Mouse (Mus musculus) limb, embryonic 11.5 days (tissue): ENCODE measurements around the gene Tmem91. TPM values are rescaled to one million over a fixed set of nuclear protein-coding genes. Genes with fewer than 3 reads are reported as not detected.

ENCODE experiments used
- ATAC-seq: fragments of 200-750 bp; cut with Nextera tagmentation; 2 replicates; pipeline ENCODE4 v1.8.0; 2017; ENCODE audit warnings: low read depth; ENCODE audit not compliant: insufficient number of reproducible peaks, low FRiP score, low TSS enrichment
- DNase-seq: peaks from one replicate; pipeline ENCODE4 v3.0.0-alpha.2; 2015; ENCODE audit warnings: low spot score
- H3K27ac ChIP-seq: fragments of 300-500 bp; sonication (generic); replicated peaks from 2 replicates; pipeline ENCODE4 v1.5.1; 2014; ENCODE audit warnings: low read depth, mild to moderate bottlenecking, low read length
- H3K27me3 ChIP-seq: fragments of 300-500 bp; sonication (generic); 2 replicates; pipeline ENCODE4 v1.6.1; 2014; ENCODE audit warnings: mild to moderate bottlenecking, low read length, mixed read lengths; ENCODE audit not compliant: control insufficient read depth, insufficient read depth
- H3K36me3 ChIP-seq: fragments of 300-500 bp; sonication (generic); 2 replicates; pipeline ENCODE4 v1.6.1; 2014; ENCODE audit warnings: mild to moderate bottlenecking, low read length, moderate library complexity, mixed read lengths; ENCODE audit not compliant: control insufficient read depth, insufficient read depth
- H3K4me1 ChIP-seq: fragments of 300-500 bp; sonication (generic); 2 replicates; pipeline ENCODE4 v1.6.1; 2014; ENCODE audit warnings: low read length, mixed read lengths; ENCODE audit not compliant: control insufficient read depth, insufficient read depth
- H3K4me2 ChIP-seq: fragments of 300-500 bp; sonication (generic); 2 replicates; pipeline ENCODE4 v1.6.1; 2014; ENCODE audit warnings: low read depth, mild to moderate bottlenecking, moderate library complexity; ENCODE audit not compliant: severe bottlenecking
- H3K4me3 ChIP-seq: fragments of 300-500 bp; sonication (generic); 2 replicates; pipeline ENCODE4 v1.5.1; 2014; ENCODE audit warnings: low read depth, low read length
- H3K9ac ChIP-seq: fragments of 300-500 bp; sonication (generic); 2 replicates; pipeline ENCODE4 v1.6.1; 2014; ENCODE audit warnings: mild to moderate bottlenecking, low read length
- H3K9me3 ChIP-seq: fragments of 300-500 bp; sonication (generic); 2 replicates; pipeline ENCODE4 v1.6.1; 2016; ENCODE audit warnings: low read length; ENCODE audit not compliant: control insufficient read depth
- WGBS: fragments of 180-500 bp; shearing (Covaris S2); extraction: QIAGEN DNeasy Blood & Tissue Kit; methylation state at CpG from one replicate; pipeline ENCODE4 v1.1.7; 2014; 5-methylcytosine and 5-hydroxymethylcytosine counted together
- polyA plus RNA-seq: library from polyadenylated mRNA; unstranded; fragments of >200 nt; fragmentation: Nextera tagmentation; extraction: Ambion mirVana; gene quantifications from 2 replicates; pipeline ENCODE4 v1.2.1, GENCODE M21; 2014

The Tmem91 gene
- polyA plus RNA-seq, 1 experiment from 2014 or later: 1.7 TPM

DNA sequence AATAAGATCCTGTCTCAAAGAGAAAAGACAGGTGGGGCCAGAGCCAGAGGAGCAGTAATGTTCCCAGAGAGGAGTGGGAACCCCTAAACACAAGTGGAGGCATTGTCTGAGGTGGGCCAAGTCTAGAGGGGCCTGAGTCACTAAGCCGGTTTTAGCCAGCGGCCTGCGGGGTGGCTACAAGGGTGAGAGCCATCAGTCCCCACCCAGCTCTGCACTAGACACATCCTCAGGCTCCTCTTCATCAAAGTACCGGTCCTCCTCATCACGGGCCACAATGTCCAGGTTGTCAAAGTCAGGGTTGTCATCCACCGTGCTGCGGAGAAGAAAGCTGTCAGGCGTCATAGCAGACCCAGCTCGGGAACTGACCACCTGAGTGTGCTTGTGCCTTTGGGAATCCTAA lies 37.8 kb upstream of the Tmem91 start:
- H3K9me3 ChIP-seq: no peaks in the 10 kb centered on the region
- peaks cover 39% of the 10 kb centered on the region for H3K4me1 ChIP-seq
- peaks cover 21% of the 10 kb centered on the region for H3K36me3 ChIP-seq
- no peaks in the 10 kb centered on the region for H3K27me3 ChIP-seq
- WGBS: 84% methylated on average over 9 of the region's 9 CpGs
- DNase-seq (no peak), ATAC-seq (no peak)
- no peak overlapping the region for H3K27ac ChIP-seq
- no peak overlapping the region for H3K9ac ChIP-seq
- H3K4me3 ChIP-seq: no peak overlapping the region
- no peak overlapping the region for H3K4me2 ChIP-seq

DNA sequence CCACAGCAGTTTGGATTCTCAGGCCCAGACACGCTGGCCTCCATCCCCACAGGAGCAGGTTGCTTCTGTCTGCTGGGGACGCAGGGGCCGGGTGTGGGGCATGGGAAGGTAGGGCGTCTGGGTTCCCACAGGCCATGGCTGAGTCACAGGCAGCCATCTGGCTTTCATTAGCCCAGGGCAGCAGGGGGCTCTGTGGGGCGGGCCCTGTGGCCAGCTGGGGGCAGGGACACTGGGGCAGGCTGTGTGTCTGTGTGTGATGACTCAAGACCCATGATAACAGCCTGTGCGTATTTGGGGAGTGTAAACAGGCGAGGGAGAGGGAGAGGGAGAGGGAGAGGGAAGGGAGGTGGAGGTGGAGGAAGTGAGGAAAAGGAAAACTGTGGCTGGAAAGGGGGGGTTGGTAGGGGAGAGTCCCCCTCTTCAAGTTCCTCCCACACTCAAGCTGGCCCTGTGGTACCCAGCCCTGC lies 36.8 kb upstream of the Tmem91 start:
- peaks cover 40% of the 10 kb centered on the region for H3K4me1 ChIP-seq
- H3K4me3 ChIP-seq: no peak overlapping the region
- peak overlapping the region; percentile 77 for H3K27ac ChIP-seq
- H3K9me3 ChIP-seq: no peaks in the 10 kb centered on the region
- H3K9ac ChIP-seq: peak overlapping the region; percentile 47; the same call in 1 of the 2 replicates
- 3% methylated on average over 7 of the region's 7 CpGs for WGBS
- H3K4me2 ChIP-seq: 0 out of 2 replicates have a peak overlapping the region, but pooled peaks have one; percentile 7
- H3K27me3 ChIP-seq: no peaks in the 10 kb centered on the region
- DNase-seq (peak; percentile 76), ATAC-seq (peak; percentile 69)
- H3K36me3 ChIP-seq: peaks cover 21% of the 10 kb centered on the region

DNA sequence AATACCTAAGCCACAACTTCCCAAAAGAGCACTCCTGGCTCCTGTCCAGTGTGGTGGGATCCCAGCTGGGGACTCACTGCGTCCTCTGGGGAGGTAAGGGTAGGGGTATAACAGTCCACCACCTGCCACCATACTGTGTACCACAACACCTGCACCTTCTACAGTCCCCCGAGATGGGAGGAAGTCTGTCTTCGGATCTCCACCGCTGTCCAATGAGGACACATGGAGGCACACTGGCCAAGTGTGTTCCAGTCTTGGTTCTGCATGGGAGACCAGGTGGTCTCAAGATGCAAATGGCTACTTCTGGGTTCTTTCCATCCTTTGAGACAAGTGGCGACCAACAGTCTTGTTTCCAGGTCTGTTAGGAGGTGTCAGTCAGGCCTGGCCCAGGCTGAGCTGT lies 36.2 kb upstream of the Tmem91 start:
- Histone ChIP-seq H3K4me2 (no peak overlapping the region), H3K9ac (no peak overlapping the region)

DNA sequence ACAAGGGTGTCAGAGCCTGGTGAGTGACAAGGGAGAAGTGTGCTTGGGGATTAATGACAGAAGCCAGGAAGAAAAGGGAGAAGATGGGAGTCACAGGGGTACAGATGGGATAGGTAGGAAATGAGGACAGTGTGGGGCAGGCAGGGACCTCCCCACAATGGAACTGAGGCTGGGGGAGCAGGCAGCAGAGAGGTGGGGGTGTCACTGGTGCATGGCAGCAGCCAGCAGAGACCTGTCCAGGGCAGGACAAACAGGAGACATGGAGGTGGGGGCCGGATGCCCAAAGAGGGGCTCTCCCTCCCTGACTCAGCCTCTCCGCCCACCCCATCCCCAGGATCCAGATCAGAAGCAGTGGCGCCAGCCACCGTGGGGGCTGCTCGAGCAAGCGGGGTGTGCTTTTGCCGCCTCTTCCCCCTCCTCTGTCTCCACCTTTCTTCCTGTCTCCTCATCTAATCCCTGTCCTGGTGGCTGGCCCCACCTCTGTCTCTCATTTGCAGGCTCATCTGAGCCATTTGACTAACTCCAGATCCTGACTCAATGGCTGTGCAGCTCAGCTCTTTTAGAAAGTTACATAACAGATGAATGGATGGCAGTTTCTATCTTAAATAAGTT lies 35.7 kb upstream of the Tmem91 start:
- H3K27ac ChIP-seq: peak overlapping the region; percentile 42; the same call in 1 of the 2 replicates
- H3K4me1 ChIP-seq: peaks cover 40% of the 10 kb centered on the region
- peaks cover 16% of the 10 kb centered on the region for H3K36me3 ChIP-seq
- peak overlapping the region; percentile 43 for H3K9ac ChIP-seq
- no peaks in the 10 kb centered on the region for H3K27me3 ChIP-seq
- no peak for ATAC-seq
- 0% methylated on average over 6 of the region's 7 CpGs for WGBS
- peak overlapping the region; percentile 28; the same call in 1 of the 2 replicates for H3K4me2 ChIP-seq
- no peaks in the 10 kb centered on the region for H3K9me3 ChIP-seq
- no peak overlapping the region for H3K4me3 ChIP-seq
- no peak for DNase-seq

More for the DNA sequence above, 36.2 kb upstream of the Tmem91 start:
- H3K4me3 ChIP-seq: no peak overlapping the region
- ATAC-seq (0 out of 2 replicates have a peak, but pooled peaks have one; percentile 13), DNase-seq (no peak)
- H3K4me1 ChIP-seq: peaks cover 40% of the 10 kb centered on the region
- no peaks in the 10 kb centered on the region for H3K27me3 ChIP-seq
- no peaks in the 10 kb centered on the region for H3K9me3 ChIP-seq
- H3K27ac ChIP-seq: peak overlapping the region; percentile 77
- peaks cover 20% of the 10 kb centered on the region for H3K36me3 ChIP-seq
- 51% methylated on average over 5 of the region's 5 CpGs for WGBS

DNA sequence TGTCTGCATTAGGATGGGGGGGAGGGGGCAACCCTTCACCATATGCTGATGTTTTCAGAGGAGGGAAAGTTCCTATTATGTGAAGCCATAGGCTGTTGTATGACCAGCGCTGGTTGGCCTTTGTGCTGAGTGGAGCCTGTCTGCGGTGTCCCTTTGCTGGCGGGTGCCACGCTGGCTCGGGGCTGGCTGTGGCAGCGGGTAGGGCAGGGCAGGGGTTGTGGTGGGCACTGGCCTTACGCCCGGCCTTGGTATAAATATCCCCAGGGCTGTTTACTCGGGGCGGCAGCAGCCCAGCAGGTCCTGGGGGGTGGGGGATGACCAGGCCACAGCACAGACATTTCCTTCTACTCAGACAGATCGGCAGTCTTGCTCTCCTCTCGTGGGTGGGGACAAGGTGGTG lies 35.0 kb upstream of the Tmem91 start:
- Histone ChIP-seq H3K27ac (0 out of 2 replicates have a peak overlapping the region, but pooled peaks have one; percentile 12), H3K4me1 (peaks cover 40% of the 10 kb centered on the region), H3K9ac (peak overlapping the region; percentile 43), H3K4me2 (peak overlapping the region; percentile 28), H3K27me3 (no peaks in the 10 kb centered on the region), H3K4me3 (no peak overlapping the region), H3K36me3 (peaks cover 9% of the 10 kb centered on the region), H3K9me3 (no peaks in the 10 kb centered on the region)
- DNase-seq (peak; percentile 37), ATAC-seq (no peak)
- 19% methylated on average over 12 of the region's 12 CpGs for WGBS

DNA sequence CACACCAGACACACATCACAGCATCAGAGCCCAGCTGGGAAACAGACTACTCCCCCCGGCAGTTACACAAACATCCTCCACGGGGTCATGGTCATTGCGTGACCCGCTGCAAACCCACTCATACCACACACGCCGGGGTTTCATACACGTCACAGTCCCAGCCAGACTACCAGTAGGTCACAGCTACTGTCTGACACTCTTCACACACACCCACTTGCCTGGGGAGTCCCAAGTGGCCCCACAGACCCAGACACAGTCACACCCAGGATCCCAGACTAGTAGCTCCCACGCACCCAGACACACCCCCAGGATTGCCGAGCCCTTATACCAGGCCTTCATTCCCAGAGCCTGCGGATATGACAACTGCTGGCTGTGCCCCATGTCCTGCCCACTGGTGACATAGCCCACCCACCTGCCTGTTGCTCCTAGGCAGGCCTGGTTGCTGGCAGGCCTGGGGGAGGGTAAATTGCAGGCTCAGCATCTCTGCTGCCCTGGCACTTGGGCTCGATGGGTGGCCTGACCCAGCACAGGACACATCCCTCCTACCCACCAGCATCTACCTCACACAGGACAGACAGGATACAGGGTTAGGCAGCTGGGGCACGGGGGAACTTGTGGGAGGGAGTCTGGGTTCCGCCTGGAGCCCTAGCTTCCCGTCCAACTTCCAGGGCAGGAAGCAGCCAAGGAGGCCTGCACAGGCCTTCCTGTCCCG lies 32.8 kb upstream of the Tmem91 start:
- Histone ChIP-seq H3K4me3 (no peak overlapping the region), H3K27ac (no peak overlapping the region; the same call in 1 of the 2 replicates), H3K36me3 (no peaks in the 10 kb centered on the region; the same call in 1 of the 2 replicates), H3K9me3 (no peaks in the 10 kb centered on the region), H3K4me1 (peaks cover 43% of the 10 kb centered on the region), H3K27me3 (no peaks in the 10 kb centered on the region), H3K4me2 (no peak overlapping the region), H3K9ac (peak overlapping the region; percentile 40; the same call in 1 of the 2 replicates)
- no peak for DNase-seq
- WGBS: 63% methylated on average over 15 of the region's 15 CpGs
- ATAC-seq: no peak

DNA sequence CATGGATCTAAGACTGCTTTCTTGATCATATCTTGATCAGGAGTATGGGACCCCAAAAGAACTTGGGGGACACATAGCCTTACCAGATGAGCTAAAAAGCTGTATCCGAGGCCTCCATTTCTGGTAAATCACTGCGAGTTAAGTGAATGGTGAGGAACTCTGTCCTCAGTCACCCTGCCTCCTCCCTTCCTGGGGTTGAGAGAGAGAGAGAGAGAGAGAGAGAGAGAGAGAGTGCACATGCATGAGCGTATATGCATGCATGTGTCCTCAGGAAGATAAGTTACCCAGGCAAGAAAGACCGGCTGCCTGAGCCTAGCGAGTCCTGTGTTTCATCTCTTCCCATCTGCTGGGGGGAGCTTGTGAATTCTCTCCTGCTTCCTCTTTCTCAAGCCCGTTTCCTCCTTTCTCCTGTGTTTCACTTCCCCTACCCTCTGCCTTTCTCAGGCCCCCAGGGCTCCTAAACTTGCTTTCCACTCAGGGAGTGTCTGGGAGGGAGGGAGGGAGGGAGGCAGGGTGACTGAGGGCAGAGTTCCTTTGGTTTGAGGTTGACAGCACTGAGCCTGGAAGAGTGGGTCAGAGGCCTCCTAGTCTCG lies 31.7 kb upstream of the Tmem91 start:
- 59% methylated on average over 7 of the region's 7 CpGs for WGBS
- ATAC-seq (no peak), DNase-seq (no peak)
- H3K9me3 ChIP-seq: 0 out of 2 replicates have a peak, but pooled peaks cover 3% of the 10 kb centered on the region
- H3K4me2 ChIP-seq: no peak overlapping the region
- no peaks in the 10 kb centered on the region for H3K36me3 ChIP-seq
- peaks cover 33% of the 10 kb centered on the region for H3K4me1 ChIP-seq
- no peak overlapping the region for H3K9ac ChIP-seq
- H3K4me3 ChIP-seq: no peak overlapping the region
- H3K27me3 ChIP-seq: no peaks in the 10 kb centered on the region
- H3K27ac ChIP-seq: no peak overlapping the region

DNA sequence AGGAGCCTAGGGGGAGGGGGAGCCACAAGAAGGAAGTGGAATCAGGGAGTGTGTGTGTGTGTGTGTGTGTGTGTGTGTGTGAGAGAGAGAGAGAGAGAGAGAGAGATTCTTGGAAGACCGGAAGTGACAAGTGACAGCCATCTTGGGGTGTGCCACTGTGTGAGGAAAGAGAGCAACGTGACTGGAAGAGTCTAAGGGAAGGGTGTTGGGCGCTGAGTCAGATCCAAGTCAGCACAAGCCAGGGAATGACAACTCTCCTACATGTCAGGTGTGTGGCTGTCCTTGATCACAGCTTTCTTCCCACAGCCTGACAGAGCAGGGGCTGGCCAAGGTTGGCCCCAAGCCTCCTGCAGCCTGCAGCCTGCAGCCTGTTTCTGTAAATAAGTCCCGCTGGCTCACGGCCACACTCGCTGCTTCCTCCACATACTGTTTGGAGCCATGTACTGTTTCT lies 30.9 kb upstream of the Tmem91 start:
- peaks cover 25% of the 10 kb centered on the region for H3K4me1 ChIP-seq
- no peak overlapping the region for H3K4me2 ChIP-seq
- DNase-seq (no peak), ATAC-seq (no peak)
- H3K27ac ChIP-seq: no peak overlapping the region
- no peaks in the 10 kb centered on the region for H3K36me3 ChIP-seq
- H3K9me3 ChIP-seq: 0 out of 2 replicates have a peak, but pooled peaks cover 3% of the 10 kb centered on the region
- no peak overlapping the region for H3K4me3 ChIP-seq
- H3K9ac ChIP-seq: no peak overlapping the region
- 72% methylated on average over 6 of the region's 6 CpGs for WGBS
- H3K27me3 ChIP-seq: no peaks in the 10 kb centered on the region
